Mouse (Mus musculus) small intestine, adult 2 months (tissue): ENCODE results near the gene Gtf2i. TPM values are rescaled to one million over a fixed set of nuclear protein-coding genes. Genes with fewer than 3 reads are reported as not detected.
"Not testable (repeated sequence)": the region's sequence is repeated elsewhere in the genome, so short reads cannot be mapped to it uniquely, and the experiment has no call there.

Experiments used
- H3K27ac ChIP-seq: fragments of 200-500 bp; 2 replicates; pipeline ENCODE4 v1.5.1; 2012; ENCODE audit warnings: low read depth, low read length, control low read depth, inconsistent platforms; ENCODE audit not compliant: insufficient read depth
- H3K27me3 ChIP-seq: fragments of 200-500 bp; 2 replicates; pipeline ENCODE4 v1.6.1; 2012; ENCODE audit warnings: mild to moderate bottlenecking, moderate library complexity, low read length, inconsistent platforms; ENCODE audit not compliant: control insufficient read depth, insufficient read depth
- H3K36me3 ChIP-seq: fragments of 200-500 bp; 2 replicates; pipeline ENCODE4 v1.6.1; 2012; ENCODE audit warnings: mild to moderate bottlenecking, low read length, control low read depth, inconsistent platforms; ENCODE audit not compliant: control insufficient read depth, insufficient read depth
- H3K4me1 ChIP-seq: fragments of 200-500 bp; 2 replicates; pipeline ENCODE4 v1.6.1; 2012; ENCODE audit warnings: low read length, inconsistent platforms, mixed read lengths; ENCODE audit not compliant: control insufficient read depth, insufficient read depth, insufficient read length
- H3K4me3 ChIP-seq: fragments of 200-500 bp; 2 replicates; pipeline ENCODE4 v1.5.1; 2012; ENCODE audit warnings: low read depth, mild to moderate bottlenecking, control low read depth, inconsistent platforms, low read length, moderate library complexity
- CTCF ChIP-seq: fragments of 200-500 bp; IDR thresholded peaks from 2 replicates; pipeline ENCODE4 v1.5.1; 2012; ENCODE audit warnings: low read depth, mild to moderate bottlenecking, control low read depth, inconsistent platforms, low read length, moderate library complexity, mixed read lengths; ENCODE audit not compliant: insufficient replicate concordance, insufficient read length; ENCODE audit errors: extremely low read depth
- POLR2A ChIP-seq: fragments of 200-500 bp; IDR thresholded peaks from 2 replicates; pipeline ENCODE4 v1.6.1; 2012; ENCODE audit warnings: low read depth, mild to moderate bottlenecking, control low read depth, inconsistent platforms, low read length, moderate library complexity
- WGBS: fragments of 180-500 bp; shearing (Covaris S2); methylation state at CpG from one replicate; pipeline ENCODE4 v1.1.7; 2018; 5-methylcytosine and 5-hydroxymethylcytosine counted together
- polyA plus RNA-seq: library from polyadenylated mRNA; depleted of rRNA; stranded (reverse); fragments of >200 nt; gene quantifications from 2 replicates; pipeline ENCODE4 v1.2.3, GENCODE M21; 2012

Gtf2i gene
- polyA plus RNA-seq, 1 experiment: 34.0 TPM

DNA sequence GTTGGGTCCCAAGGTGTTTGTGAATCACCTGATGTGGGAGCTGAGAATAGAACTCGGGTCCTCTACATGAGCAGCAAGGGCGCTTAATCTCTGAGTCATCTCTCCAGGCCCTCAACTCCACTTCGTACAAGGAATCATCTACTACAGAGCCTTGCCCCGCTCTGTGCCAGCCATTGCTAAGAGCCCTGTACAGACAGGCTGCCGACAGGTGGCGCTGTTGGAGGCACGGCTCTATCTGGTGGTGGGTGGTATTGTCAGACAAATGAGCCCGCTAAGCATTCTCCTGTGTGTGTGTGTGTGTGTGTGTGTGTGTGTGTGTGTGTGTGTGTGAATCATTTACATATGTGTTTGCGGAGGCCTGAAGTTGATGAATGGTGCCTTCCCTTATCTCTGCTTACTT lies 30.9 kb upstream of the Gtf2i start:
- Histone ChIP-seq H3K36me3 (no peaks in the 10 kb centered on the region), H3K4me1 (peaks cover under 1% of the 10 kb centered on the region), H3K4me3 (no peak overlapping the region), H3K27me3 (no peaks in the 10 kb centered on the region), H3K27ac (no peak overlapping the region)
- 73% methylated on average over 9 of the region's 9 CpGs for WGBS
- TF ChIP-seq POLR2A (no peak), CTCF (peak; percentile 27; the same call in 1 of the 2 replicates)

DNA sequence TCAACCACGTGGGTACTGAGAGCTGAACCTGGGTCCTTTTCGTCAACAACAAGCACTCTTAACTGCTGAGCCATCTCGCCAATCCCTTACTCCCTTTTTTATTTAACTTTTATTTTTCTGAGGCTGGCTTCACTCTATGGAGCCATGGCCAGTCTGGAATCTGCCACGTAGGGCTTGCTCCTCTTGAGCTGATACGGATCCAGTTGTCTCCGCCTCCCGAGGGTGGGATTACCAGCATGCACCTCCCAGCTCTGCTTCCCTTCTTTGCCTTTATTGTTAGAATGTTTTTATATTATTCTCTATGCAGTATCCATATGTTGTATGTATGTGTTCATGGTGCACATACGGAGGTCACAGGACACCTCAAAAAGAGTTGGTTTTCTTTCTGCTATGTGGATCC lies 29.5 kb upstream of the Gtf2i start:
- no peaks in the 10 kb centered on the region; the same call in 1 of the 2 replicates for H3K4me1 ChIP-seq
- H3K27me3 ChIP-seq: no peaks in the 10 kb centered on the region
- H3K4me3 ChIP-seq: no peak overlapping the region
- TF ChIP-seq POLR2A: no peak
- TF ChIP-seq CTCF: no peak
- 79% methylated on average over 8 of the region's 8 CpGs for WGBS
- no peaks in the 10 kb centered on the region for H3K36me3 ChIP-seq
- H3K27ac ChIP-seq: no peak overlapping the region

DNA sequence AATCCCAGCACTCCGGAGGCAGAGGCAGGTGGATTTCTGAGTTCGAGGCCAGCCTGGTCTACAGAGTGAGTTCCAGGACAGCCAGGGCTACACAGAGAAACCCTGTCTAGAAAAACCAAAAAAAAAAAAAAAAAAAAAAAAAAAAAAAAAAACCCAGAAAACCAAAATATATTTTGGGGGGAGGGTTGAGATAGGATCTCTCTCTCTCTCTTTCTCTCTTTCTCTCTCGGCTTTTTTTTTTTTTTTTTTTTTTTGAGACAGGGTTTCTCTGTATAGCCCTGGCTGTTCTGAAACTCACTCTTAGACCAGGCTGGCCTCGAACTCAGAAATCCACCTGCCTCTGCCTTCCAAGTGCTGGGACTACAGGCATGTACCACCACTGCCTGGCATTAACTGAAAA lies 29.0 kb upstream of the Gtf2i start:
- not testable (repeated sequence) for H3K27ac ChIP-seq, H3K4me3 ChIP-seq, H3K4me1 ChIP-seq, H3K27me3 ChIP-seq, H3K36me3 ChIP-seq
- WGBS: 80% methylated on average over 4 of the region's 4 CpGs

- H3K27ac ChIP-seq: no peak overlapping the region
These were observed 28.1 kb upstream of the Gtf2i start for GRCm38 (mm10) chr5:134342503-134343205.

GRCm38 (mm10) chr5:134341721-134342120 lies 27.2 kb upstream of the Gtf2i start:
- no peaks in the 10 kb centered on the region for H3K27me3 ChIP-seq
- H3K4me3 ChIP-seq: no peak overlapping the region
- 84% methylated on average over 5 of the region's 5 CpGs for WGBS

More at GRCm38 (mm10) chr5:134342503-134343205, 28.1 kb upstream of the Gtf2i start:
- no peaks in the 10 kb centered on the region for H3K27me3 ChIP-seq
- H3K36me3 ChIP-seq: no peaks in the 10 kb centered on the region
- H3K4me1 ChIP-seq: no peaks in the 10 kb centered on the region; the same call in 1 of the 2 replicates
- TF ChIP-seq POLR2A (no peak), CTCF (no peak)
- 64% methylated on average over 18 of the region's 18 CpGs for WGBS
- H3K4me3 ChIP-seq: peak overlapping the region; percentile 33

DNA sequence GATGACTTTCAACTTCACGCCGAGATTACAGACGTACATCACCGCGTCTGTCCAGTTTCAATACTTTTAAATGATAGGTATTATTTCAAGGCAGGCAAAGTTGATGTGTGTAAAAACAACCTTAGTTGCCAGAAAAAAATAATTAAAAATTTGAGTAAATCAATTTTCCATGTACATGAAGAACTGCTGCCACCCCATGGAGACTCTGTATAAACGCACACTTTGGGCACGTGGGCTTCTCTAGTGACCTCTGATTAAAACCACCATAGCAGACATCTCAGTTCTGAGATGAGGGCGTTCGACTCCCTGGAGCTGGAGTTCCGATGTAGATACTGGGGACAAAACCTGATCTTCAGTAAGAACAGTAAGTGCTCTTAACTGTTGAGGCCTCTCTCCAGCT lies 26.8 kb upstream of the Gtf2i start:
- Histone ChIP-seq H3K4me3 (no peak overlapping the region), H3K27ac (no peak overlapping the region), H3K4me1 (no peaks in the 10 kb centered on the region; the same call in 1 of the 2 replicates), H3K27me3 (no peaks in the 10 kb centered on the region), H3K36me3 (no peaks in the 10 kb centered on the region)
- 58% methylated on average over 10 of the region's 10 CpGs for WGBS
- TF ChIP-seq POLR2A: no peak
- TF ChIP-seq CTCF: no peak

More at GRCm38 (mm10) chr5:134341721-134342120, 27.2 kb upstream of the Gtf2i start:
- TF ChIP-seq CTCF: no peak
- no peak for TF ChIP-seq POLR2A
- Histone ChIP-seq H3K27ac (no peak overlapping the region), H3K4me1 (no peaks in the 10 kb centered on the region; the same call in 1 of the 2 replicates), H3K36me3 (no peaks in the 10 kb centered on the region)

GRCm38 (mm10) chr5:134340101-134340522 lies 25.6 kb upstream of the Gtf2i start:
- Histone ChIP-seq H3K27me3 (no peaks in the 10 kb centered on the region), H3K27ac (no peak overlapping the region), H3K36me3 (no peaks in the 10 kb centered on the region), H3K4me1 (no peaks in the 10 kb centered on the region; the same call in 1 of the 2 replicates), H3K4me3 (no peak overlapping the region)
- 29% methylated on average over 6 of the region's 6 CpGs for WGBS
- TF ChIP-seq POLR2A (no peak), CTCF (no peak)

DNA sequence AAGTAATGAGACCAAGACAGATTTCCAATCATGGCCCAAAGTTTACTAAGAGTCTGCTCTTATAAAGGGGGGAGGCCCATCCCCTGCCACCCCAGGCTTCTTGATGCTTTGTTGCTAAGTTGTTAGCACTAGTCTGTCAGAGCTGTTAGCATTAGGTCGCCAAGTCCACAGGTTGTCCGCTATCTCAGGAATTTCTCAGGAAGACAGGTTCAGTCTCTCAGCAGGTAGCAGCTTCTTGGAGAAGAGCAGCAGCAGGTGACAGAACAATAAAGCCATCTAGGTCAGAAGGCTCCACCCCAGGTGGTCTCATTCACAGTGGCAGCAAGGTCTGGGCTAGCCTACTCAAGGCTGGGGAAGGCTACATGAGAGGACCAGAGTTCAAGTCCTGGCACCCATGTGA lies 22.5 kb upstream of the Gtf2i start:
- not testable (repeated sequence) for H3K27me3 ChIP-seq, H3K4me1 ChIP-seq, H3K4me3 ChIP-seq, H3K27ac ChIP-seq, H3K36me3 ChIP-seq
- WGBS: 85% methylated on average over 2 of the region's 2 CpGs
